ENCODE assay signal across 23 mouse cellular contexts in the genomic region with DNA sequence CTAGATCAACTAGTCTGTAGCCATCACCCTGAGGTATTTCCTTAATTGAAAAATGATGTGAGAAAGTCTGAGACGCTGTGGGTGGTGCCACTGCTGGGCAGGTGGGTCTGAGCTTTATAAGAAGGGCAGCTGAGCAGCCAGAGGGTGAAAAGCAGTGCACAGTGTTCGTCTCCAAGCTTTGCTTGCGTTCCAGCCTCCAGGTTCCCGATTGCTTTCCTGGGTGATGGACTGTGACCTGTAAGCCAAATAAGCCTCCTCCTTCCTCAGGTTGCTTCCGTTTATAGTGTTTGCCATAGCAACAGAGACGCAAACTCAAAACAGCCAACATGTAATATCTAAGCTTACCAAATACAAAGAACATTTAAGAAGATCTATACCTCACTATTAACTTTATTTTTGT. TPM values are rescaled to one million over a fixed set of nuclear protein-coding genes. Genes with fewer than 3 reads are reported as not detected.
"Had no signal": no experiment of that assay in that cellular context is flagged by ENCODE, and none has a peak within 500 bp of the region (broad histone marks: within the 10 kb centered on the region; RNA-seq: fewer than 3 reads in every experiment).

No protein-coding gene starts in this region.

- H3K27me3 ChIP-seq: limb, embryonic 13.5 days; liver, embryonic 12.5 days; liver, embryonic 15.5 days had no signal

- ATAC-seq: hindbrain, postnatal 0 days; inflammation-experienced regulatory T-cells, adult 6 months; liver, embryonic 12.5 days had no signal

- H3K4me3 ChIP-seq: limb, embryonic 10.5 days; limb, embryonic 13.5 days; liver, embryonic 12.5 days; liver, embryonic 15.5 days had no signal

- H3K4me2 ChIP-seq: limb, embryonic 13.5 days; liver, embryonic 12.5 days; liver, embryonic 15.5 days; midbrain, embryonic 11.5 days had no signal

- H3K9me3 ChIP-seq: limb, embryonic 10.5 days; limb, embryonic 13.5 days; liver, embryonic 12.5 days; liver, embryonic 15.5 days had no signal

- DNase-seq: kidney, adult 2 months; liver; lung, adult 2 months; lung, postnatal 14 days; lung, postnatal 4 days; midbrain, embryonic 14.5 days; right cerebral cortex, postnatal 4 days; thymus, adult 2 months; thymus, postnatal 14 days had no signal

- H3K4me1 ChIP-seq: limb, embryonic 10.5 days; limb, embryonic 13.5 days had no signal

- H3K27ac ChIP-seq: hindbrain, postnatal 0 days; limb, embryonic 10.5 days; limb, embryonic 13.5 days; liver, embryonic 12.5 days; liver, embryonic 15.5 days; stomach, postnatal 0 days had no signal

- H3K36me3 ChIP-seq: limb, embryonic 10.5 days; limb, embryonic 13.5 days; liver, embryonic 12.5 days; liver, embryonic 15.5 days had no signal

- H3K9ac ChIP-seq: limb, embryonic 13.5 days; liver, embryonic 12.5 days; liver, embryonic 15.5 days had no signal

RNA-seq across cellular contexts. Expression of a gene that starts 50.4 kb away (rescaled TPM):
- polyA plus RNA-seq: hindbrain, postnatal 0 days; inflammation-experienced regulatory T-cells, adult 6 months; kidney, adult 2 months; kidney, embryonic 14.5 days; limb, embryonic 10.5 days; limb, embryonic 13.5 days; liver, embryonic 12.5 days; liver, embryonic 15.5 days; lung, adult 2 months; lung, embryonic 16.5 days; midbrain, embryonic 11.5 days; midbrain, embryonic 14.5 days; midbrain, postnatal 0 days; neural tube, embryonic 11.5 days; neural tube, embryonic 14.5 days; stomach, embryonic 14.5 days; stomach, postnatal 0 days; thymus, adult 2 months had no signal
